Mouse (Mus musculus): ENCODE data around the gene Notch2. TPM values are rescaled to one million over a fixed set of nuclear protein-coding genes. Genes with fewer than 3 reads are reported as not detected.

Gene Notch2
- polyA plus RNA-seq, 1 experiment from 2014 or later = 12.1 TPM

- H3K27me3 ChIP-seq (replicated peaks) = no peaks in the 10 kb centered on the region
- peaks cover 79% of the 10 kb centered on the region for H3K4me1 ChIP-seq
- 81% methylated on average over 5 of the region's 5 CpGs for WGBS
Observed at GRCm38 (mm10) chr3:98016901-98017591, 3.7 kb downstream of the Notch2 start.

GRCm38 (mm10) chr3:98018187-98018586 is 4.9 kb downstream of the Notch2 start:
- Histone ChIP-seq H3K4me2 (no peak overlapping the region), H3K9ac (peak overlapping the region; percentile 45; the same call in 1 of the 2 replicates), H3K27ac (replicated peaks) (no peak overlapping the region), H3K36me3 (no peaks in the 10 kb centered on the region), H3K27me3 (replicated peaks) (no peaks in the 10 kb centered on the region), H3K4me1 (peaks cover 81% of the 10 kb centered on the region), H3K4me3 (no peak overlapping the region), H3K9me3 (no peaks in the 10 kb centered on the region)
- no peak for ATAC-seq (ENCODE audit: extremely low read depth, insufficient number of reproducible peaks, low FRiP score, low TSS enrichment)
- WGBS = 66% methylated on average over 4 of the region's 4 CpGs

More at GRCm38 (mm10) chr3:98016901-98017591, 3.7 kb downstream of the Notch2 start:
- H3K4me2 ChIP-seq = 0 out of 2 replicates have a peak overlapping the region, but pooled peaks have one; percentile 75
- H3K36me3 ChIP-seq = no peaks in the 10 kb centered on the region
- H3K4me3 ChIP-seq = no peak overlapping the region
- no peak overlapping the region for H3K27ac ChIP-seq (replicated peaks)
- H3K9ac ChIP-seq = no peak overlapping the region
- H3K9me3 ChIP-seq = no peaks in the 10 kb centered on the region
- no peak for ATAC-seq (ENCODE audit: extremely low read depth, insufficient number of reproducible peaks, low FRiP score, low TSS enrichment)

- H3K27ac ChIP-seq (replicated peaks) = no peak overlapping the region
- no peak for ATAC-seq (ENCODE audit: extremely low read depth, insufficient number of reproducible peaks, low FRiP score, low TSS enrichment)
- H3K4me3 ChIP-seq = no peak overlapping the region
- H3K9ac ChIP-seq = no peak overlapping the region
- no peaks in the 10 kb centered on the region for H3K27me3 ChIP-seq (replicated peaks)
- WGBS = 73% methylated on average over 9 of the region's 9 CpGs
- H3K4me1 ChIP-seq = peaks cover 92% of the 10 kb centered on the region
- H3K9me3 ChIP-seq = no peaks in the 10 kb centered on the region
- H3K4me2 ChIP-seq = no peak overlapping the region
- H3K36me3 ChIP-seq = no peaks in the 10 kb centered on the region
Observed at GRCm38 (mm10) chr3:98020431-98021229, 7.3 kb downstream of the Notch2 start.

GRCm38 (mm10) chr3:98024288-98024848 is 11.0 kb downstream of the Notch2 start:
- ATAC-seq (ENCODE audit: extremely low read depth, insufficient number of reproducible peaks, low FRiP score, low TSS enrichment) = peak; percentile 35; the same call in 1 of the 2 replicates
- 10% methylated on average over 13 of the region's 13 CpGs for WGBS
- no peaks in the 10 kb centered on the region for H3K27me3 ChIP-seq (replicated peaks)
- no peaks in the 10 kb centered on the region for H3K9me3 ChIP-seq
- H3K4me3 ChIP-seq = peak overlapping the region; percentile 39
- H3K27ac ChIP-seq (replicated peaks) = peak overlapping the region; percentile 99
- H3K4me2 ChIP-seq = peak overlapping the region; percentile 70
- no peaks in the 10 kb centered on the region for H3K36me3 ChIP-seq
- peak overlapping the region; percentile 83 for H3K9ac ChIP-seq
- peaks cover 90% of the 10 kb centered on the region for H3K4me1 ChIP-seq

GRCm38 (mm10) chr3:98025521-98025920 is 12.2 kb downstream of the Notch2 start:
- 34% methylated on average over 14 of the region's 14 CpGs for WGBS
- Histone ChIP-seq H3K4me2 (peak overlapping the region; percentile 70), H3K4me1 (peaks cover 89% of the 10 kb centered on the region), H3K27ac (replicated peaks) (peak overlapping the region; percentile 99), H3K9ac (peak overlapping the region; percentile 83), H3K27me3 (replicated peaks) (no peaks in the 10 kb centered on the region), H3K36me3 (no peaks in the 10 kb centered on the region), H3K9me3 (no peaks in the 10 kb centered on the region), H3K4me3 (no peak overlapping the region)
- ATAC-seq (ENCODE audit: extremely low read depth, insufficient number of reproducible peaks, low FRiP score, low TSS enrichment) = no peak

GRCm38 (mm10) chr3:98025921-98026880 is 12.9 kb downstream of the Notch2 start:
- H3K4me1 ChIP-seq = peaks cover 89% of the 10 kb centered on the region
- H3K36me3 ChIP-seq = no peaks in the 10 kb centered on the region
- WGBS = 23% methylated on average over 10 of the region's 10 CpGs
- H3K9me3 ChIP-seq = no peaks in the 10 kb centered on the region
- H3K27me3 ChIP-seq (replicated peaks) = no peaks in the 10 kb centered on the region
- H3K4me2 ChIP-seq = peak overlapping the region; percentile 70
- ATAC-seq (ENCODE audit: extremely low read depth, insufficient number of reproducible peaks, low FRiP score, low TSS enrichment) = no peak; the same call in 1 of the 2 replicates
- peak overlapping the region; percentile 83 for H3K9ac ChIP-seq
- H3K27ac ChIP-seq (replicated peaks) = peak overlapping the region; percentile 99
- 0 out of 2 replicates have a peak overlapping the region, but pooled peaks have one; percentile 10 for H3K4me3 ChIP-seq

GRCm38 (mm10) chr3:98027371-98027774 is 14.0 kb downstream of the Notch2 start:
- ATAC-seq (ENCODE audit: extremely low read depth, insufficient number of reproducible peaks, low FRiP score, low TSS enrichment) = no peak
- WGBS = 21% methylated on average over 3 of the region's 3 CpGs
- H3K36me3 ChIP-seq = no peaks in the 10 kb centered on the region
- H3K4me1 ChIP-seq = peaks cover 93% of the 10 kb centered on the region
- H3K9ac ChIP-seq = no peak overlapping the region
- no peak overlapping the region for H3K4me3 ChIP-seq
- H3K27me3 ChIP-seq (replicated peaks) = no peaks in the 10 kb centered on the region
- no peaks in the 10 kb centered on the region for H3K9me3 ChIP-seq
- H3K27ac ChIP-seq (replicated peaks) = peak overlapping the region; percentile 99
- H3K4me2 ChIP-seq = no peak overlapping the region

GRCm38 (mm10) chr3:98028072-98028471 is 14.7 kb downstream of the Notch2 start:
- 59% methylated on average over 4 of the region's 4 CpGs for WGBS
- no peak overlapping the region; the same call in 1 of the 2 replicates for H3K27ac ChIP-seq (replicated peaks)
- no peak overlapping the region for H3K4me2 ChIP-seq
- ATAC-seq (ENCODE audit: extremely low read depth, insufficient number of reproducible peaks, low FRiP score, low TSS enrichment) = no peak
- no peaks in the 10 kb centered on the region for H3K9me3 ChIP-seq
- no peaks in the 10 kb centered on the region for H3K27me3 ChIP-seq (replicated peaks)
- no peaks in the 10 kb centered on the region for H3K36me3 ChIP-seq
- H3K9ac ChIP-seq = peak overlapping the region; percentile 45; the same call in 1 of the 2 replicates
- peaks cover 94% of the 10 kb centered on the region for H3K4me1 ChIP-seq
- H3K4me3 ChIP-seq = no peak overlapping the region

- WGBS = 66% methylated on average over 10 of the region's 10 CpGs
- peaks cover 94% of the 10 kb centered on the region for H3K4me1 ChIP-seq
- H3K36me3 ChIP-seq = no peaks in the 10 kb centered on the region
- H3K9me3 ChIP-seq = no peaks in the 10 kb centered on the region
- H3K27ac ChIP-seq (replicated peaks) = peak overlapping the region; percentile 41
- no peak overlapping the region for H3K4me3 ChIP-seq
- ATAC-seq (ENCODE audit: extremely low read depth, insufficient number of reproducible peaks, low FRiP score, low TSS enrichment) = no peak
- no peaks in the 10 kb centered on the region for H3K27me3 ChIP-seq (replicated peaks)
- H3K9ac ChIP-seq = peak overlapping the region; percentile 42; the same call in 1 of the 2 replicates
- no peak overlapping the region for H3K4me2 ChIP-seq
Observed at GRCm38 (mm10) chr3:98028936-98029335, 15.6 kb downstream of the Notch2 start.

- no peak for ATAC-seq (ENCODE audit: extremely low read depth, insufficient number of reproducible peaks, low FRiP score, low TSS enrichment)
- 67% methylated on average over 7 of the region's 7 CpGs for WGBS
- Histone ChIP-seq H3K36me3 (no peaks in the 10 kb centered on the region), H3K4me2 (no peak overlapping the region), H3K9ac (no peak overlapping the region), H3K9me3 (no peaks in the 10 kb centered on the region), H3K4me3 (no peak overlapping the region), H3K27ac (replicated peaks) (no peak overlapping the region), H3K27me3 (replicated peaks) (no peaks in the 10 kb centered on the region), H3K4me1 (peaks cover 94% of the 10 kb centered on the region)
Observed at GRCm38 (mm10) chr3:98031104-98031503, 17.8 kb downstream of the Notch2 start.

All from heart, embryonic 13.5 days (tissue).